Mouse (Mus musculus) adrenal gland, adult (tissue): ENCODE data around the gene Gpr62.

Experiments
- DNase-seq, 2 experiments: peaks; one replicate each; pipeline ENCODE4 v3.0.0; 2022 to 2023; ENCODE audit warnings: low spot score in 1 of 2; ENCODE audit not compliant: inconsistent age in 2 of 2

Gene Gpr62

GRCm38 (mm10) chr9:106421865-106422160 lies 43.9 kb downstream of the Gpr62 start:
- DNase-seq, result peak; percentile 85 to 96

GRCm38 (mm10) chr9:106421033-106421864 lies 44.5 kb downstream of the Gpr62 start:
- DNase-seq, result no peak

- no peak for DNase-seq
Observed at GRCm38 (mm10) chr9:106420608-106421007, 45.1 kb downstream of the Gpr62 start.

GRCm38 (mm10) chr9:106417841-106418625 lies 47.7 kb downstream of the Gpr62 start:
- peak; percentile 79 to 85 for DNase-seq

GRCm38 (mm10) chr9:106416826-106417225 lies 48.9 kb downstream of the Gpr62 start:
- DNase-seq, result no peak
